Comparison of ENCODE assay signal across 15 mouse cellular contexts in genomic region chr17:77469678-77470077, GRCm38 (mm10).
"Had no signal": no experiment of that assay in that cellular context is flagged by ENCODE, and none has a peak within 500 bp of the region (broad histone marks: within the 10 kb centered on the region; RNA-seq: fewer than 3 reads in every experiment).

No protein-coding gene starts in this region.

- H3K27me3 ChIP-seq: neural tube, embryonic 13.5 days; neural tube, embryonic 15.5 days; stomach, embryonic 15.5 days had no signal

- H3K36me3 ChIP-seq: neural tube, embryonic 13.5 days; neural tube, embryonic 15.5 days; stomach, embryonic 15.5 days had no signal

- DNase-seq: retina, postnatal 1 day; right cerebral cortex, adult 18-20 months; right cerebral cortex, postnatal 14 days; right cerebral cortex, postnatal 25 days; right cerebral cortex, postnatal 4 days; spleen, adult 18-20 months; thymus, adult 18-20 months; thymus, adult 2 months; thymus, postnatal 14 days; thymus, postnatal 25 days; thymus, postnatal 36 days had no signal

- H3K9ac ChIP-seq: neural tube, embryonic 13.5 days; neural tube, embryonic 15.5 days; stomach, embryonic 15.5 days had no signal

- H3K9me3 ChIP-seq: neural tube, embryonic 13.5 days; neural tube, embryonic 15.5 days; stomach, embryonic 15.5 days had no signal

- H3K4me3 ChIP-seq: neural tube, embryonic 13.5 days; neural tube, embryonic 15.5 days; stomach, embryonic 15.5 days had no signal

- H3K27ac ChIP-seq: neural tube, embryonic 13.5 days; neural tube, embryonic 15.5 days; stomach, embryonic 15.5 days; stomach, postnatal 0 days had no signal

- H3K4me1 ChIP-seq: neural tube, embryonic 13.5 days; neural tube, embryonic 15.5 days; stomach, embryonic 15.5 days had no signal
